Mouse (Mus musculus) small intestine, adult 2 months (tissue): ENCODE results near the gene Olfr450.

Source experiments
- CTCF ChIP-seq: fragments of 200-500 bp; IDR thresholded peaks from 2 replicates; pipeline ENCODE4 v1.5.1; 2012; ENCODE audit warnings: low read depth, mild to moderate bottlenecking, control low read depth, inconsistent platforms, low read length, moderate library complexity, mixed read lengths; ENCODE audit not compliant: insufficient replicate concordance, insufficient read length; ENCODE audit errors: extremely low read depth
- POLR2A ChIP-seq: fragments of 200-500 bp; IDR thresholded peaks from 2 replicates; pipeline ENCODE4 v1.6.1; 2012; ENCODE audit warnings: low read depth, mild to moderate bottlenecking, control low read depth, inconsistent platforms, low read length, moderate library complexity

DNA sequence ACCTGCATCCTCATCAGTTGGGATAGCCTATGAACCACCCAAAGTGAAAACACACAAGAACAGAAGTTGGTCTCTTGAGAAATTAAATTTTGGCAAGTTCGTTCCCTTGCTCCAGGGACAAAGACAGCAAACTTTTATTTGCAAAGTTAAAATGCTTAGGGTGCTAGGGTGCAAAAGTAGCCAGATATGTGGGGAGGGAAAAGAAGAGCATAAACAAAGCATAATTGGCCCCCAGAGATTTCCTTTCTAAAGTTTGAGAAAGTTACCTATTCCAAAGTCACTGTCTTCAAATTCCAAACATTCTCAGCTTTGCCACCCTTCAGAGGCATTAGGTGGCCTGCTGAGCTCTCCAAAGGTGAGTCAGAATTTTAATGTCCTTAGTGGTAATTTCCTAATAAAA, at the start of gene Olfr450:
- TF ChIP-seq CTCF (no peak), POLR2A (no peak)
